ENCODE assay signal across 8 mouse cellular contexts in the genomic region with DNA sequence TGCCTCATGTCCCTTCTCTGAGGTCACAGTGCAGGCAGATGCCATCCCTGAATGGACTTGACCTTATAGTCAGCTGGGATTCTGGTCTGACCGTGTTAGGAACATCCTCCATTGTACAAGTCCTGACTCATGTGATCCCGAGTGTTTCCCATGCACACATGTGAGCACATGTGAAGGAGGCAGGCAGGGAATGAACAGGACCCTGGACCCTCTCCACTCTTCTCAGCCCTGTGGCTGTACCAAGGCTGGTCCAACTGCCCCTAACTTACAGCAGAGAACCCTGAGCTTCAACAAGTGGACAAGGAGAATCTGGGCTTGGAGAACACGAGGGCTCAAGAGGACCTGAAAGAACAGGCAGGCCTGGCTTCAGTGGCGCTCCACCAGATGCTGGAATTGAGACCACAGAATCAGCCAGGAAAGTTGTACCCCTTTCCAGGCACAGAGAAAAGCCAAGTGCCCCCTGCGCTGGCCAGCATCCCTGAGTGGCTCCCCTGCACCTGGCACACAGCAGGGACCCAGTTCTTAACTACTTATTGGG. TPM values are rescaled to one million over a fixed set of nuclear protein-coding genes. Genes with fewer than 3 reads are reported as not detected.
DNase-seq lines count a peak whose midpoint lies in the region; ATAC-seq and TF ChIP-seq lines count a peak whose summit lies in the region.

No protein-coding gene starts in this region.

- H3K9ac ChIP-seq in heart, embryonic 12.5 days = peak overlapping the region; percentile 91
- H3K9ac ChIP-seq in heart, embryonic 16.5 days (ENCODE audit: low read length) = peak overlapping the region; percentile 88
- peak overlapping the region; percentile 67 for H3K9ac ChIP-seq in lung, embryonic 15.5 days

- no peak for TF ChIP-seq CTCF in G1E (IDR thresholded peaks at IDR 0.05; ENCODE audit: low read depth, low read length)

- H3K36me3 ChIP-seq in heart, embryonic 12.5 days = peaks cover 18% of the 10 kb centered on the region
- H3K36me3 ChIP-seq in G1E (replicated peaks) = peaks cover 24% of the 10 kb centered on the region
- peaks cover 8% of the 10 kb centered on the region; the same call in 1 of the 2 replicates for H3K36me3 ChIP-seq in heart, embryonic 16.5 days (ENCODE audit: control insufficient read depth, insufficient read depth)
- no peaks in the 10 kb centered on the region for H3K36me3 ChIP-seq in lung, embryonic 15.5 days

- H3K4me2 ChIP-seq in heart, embryonic 12.5 days = peak overlapping the region; percentile 76
- peak overlapping the region; percentile 74 for H3K4me2 ChIP-seq in heart, embryonic 16.5 days (ENCODE audit: low read depth, low read length)
- peak overlapping the region; percentile 87 for H3K4me2 ChIP-seq in lung, embryonic 15.5 days

- H3K27me3 ChIP-seq in heart, embryonic 12.5 days (replicated peaks) = no peaks in the 10 kb centered on the region
- peaks cover 4% of the 10 kb centered on the region; the same call in 1 of the 2 replicates for H3K27me3 ChIP-seq in G1E (ENCODE audit: insufficient read depth, low read length)
- no peaks in the 10 kb centered on the region for H3K27me3 ChIP-seq in heart, embryonic 16.5 days (ENCODE audit: control insufficient read depth, insufficient read depth, low read length)
- no peaks in the 10 kb centered on the region for H3K27me3 ChIP-seq in lung, embryonic 15.5 days

- 43% methylated on average over 5 of the region's 5 CpGs for whole genome bisulfite sequencing in heart, embryonic 12.5 days
- WGBS in heart, embryonic 16.5 days = 35% methylated on average over 5 of the region's 5 CpGs
- 60% methylated on average over 5 of the region's 5 CpGs for whole genome bisulfite sequencing in lung, embryonic 15.5 days

- H3K4me1 ChIP-seq in heart, embryonic 12.5 days (replicated peaks) = peaks cover 51% of the 10 kb centered on the region
- H3K4me1 ChIP-seq in G1E (ENCODE audit: insufficient read depth, low read depth, low read length) = peaks cover 69% of the 10 kb centered on the region
- H3K4me1 ChIP-seq in heart, embryonic 16.5 days (ENCODE audit: control insufficient read depth, insufficient read depth, low read length) = peaks cover 41% of the 10 kb centered on the region
- peaks cover 52% of the 10 kb centered on the region for H3K4me1 ChIP-seq in lung, embryonic 15.5 days

- peak overlapping the region; percentile 98 for H3K27ac ChIP-seq in heart, embryonic 12.5 days (ENCODE audit: poor library complexity, severe bottlenecking)
- peak overlapping the region; percentile 85 for H3K27ac ChIP-seq in heart, embryonic 16.5 days (ENCODE audit: low read length)
- H3K27ac ChIP-seq in lung, embryonic 15.5 days = 0 out of 2 replicates have a peak overlapping the region, but pooled peaks have one; percentile 31

- intact Hi-C loops in heart, postnatal 25 days (cut with DNase I) = loop anchor here (1.0 to 5.0 kb wide), 4 partner anchors 38 to 97 kb away; no protein-coding TSS in a partner anchor

- no peak for DNase-seq in heart, postnatal 25 days (ENCODE audit: low spot score)
- no peak for DNase-seq in G1E (ENCODE audit: low spot score)
- no peak for DNase-seq in ovary, postnatal 36 days (ENCODE audit: low spot score)
- DNase-seq in adrenal gland, postnatal 4 days (ENCODE audit: low spot score in 2 of 2) = no peak
- DNase-seq in embryo, embryonic 11 days = no peak

- ATAC-seq in heart, embryonic 12.5 days (ENCODE audit: insufficient number of reproducible peaks, low FRiP score) = 0 out of 2 replicates have a peak, but pooled peaks have one; percentile 0
- no peak for ATAC-seq in G1E (ENCODE audit: extremely low read depth, insufficient number of reproducible peaks, low FRiP score, poor library complexity, severe bottlenecking)
- ATAC-seq in heart, embryonic 16.5 days (replicated peaks; ENCODE audit: extremely low read depth, insufficient read depth, low FRiP score) = no peak
- no peak for ATAC-seq in lung, embryonic 15.5 days (ENCODE audit: borderline replicate concordance, extremely low read depth, low FRiP score, low TSS enrichment)

- H3K4me3 ChIP-seq in heart, embryonic 12.5 days = peak overlapping the region; percentile 66
- peak overlapping the region; percentile 78 for H3K4me3 ChIP-seq in G1E (ENCODE audit: low read depth, low read length)
- H3K4me3 ChIP-seq in heart, embryonic 16.5 days (ENCODE audit: low read length) = peak overlapping the region; percentile 70
- H3K4me3 ChIP-seq in lung, embryonic 15.5 days = peak overlapping the region; percentile 56

- no peaks in the 10 kb centered on the region for H3K9me3 ChIP-seq in heart, embryonic 12.5 days (replicated peaks)
- H3K9me3 ChIP-seq in G1E (replicated peaks) = no peaks in the 10 kb centered on the region
- H3K9me3 ChIP-seq in heart, embryonic 16.5 days (replicated peaks; ENCODE audit: control insufficient read depth, low read length) = no peaks in the 10 kb centered on the region
- H3K9me3 ChIP-seq in lung, embryonic 15.5 days = no peaks in the 10 kb centered on the region

RNA-seq across cellular contexts. Expression of a gene that starts 0.6 kb away (rescaled TPM):
- polyA plus RNA-seq in heart, embryonic 12.5 days (2016; fragmentation: Nextera tagmentation; extraction: Ambion mirVana) = 227 and 231 TPM in 2 replicates
- total RNA-seq in heart, postnatal 25 days (2021) = 100 to 1,000 TPM; 238 to 253 TPM
- 17.2 and 18.7 TPM in 2 replicates for total RNA-seq in G1E (2014; fragmentation: Nextera tagmentation)
- total RNA-seq in G1E (2017) = 23.0 and 23.5 TPM in 2 replicates
- polyA plus RNA-seq in G1E (2012) = 29.8 and 37.0 TPM in 2 replicates
- 226 and 256 TPM in 2 replicates for polyA plus RNA-seq in heart, embryonic 16.5 days (2015; fragmentation: Nextera tagmentation; extraction: Ambion mirVana)
- 66.0 and 70.0 TPM in 2 replicates for polyA plus RNA-seq in lung, embryonic 15.5 days (2015; fragmentation: Nextera tagmentation; extraction: Ambion mirVana)
- 10 to 100 TPM; 58.1 to 65.3 TPM for total RNA-seq in adrenal gland, postnatal 4 days (2021)

Comparison
In these comparisons a context has a peak if more than half of its experiments do, and no peak if none do; other contexts are left out.
1. H3K27ac ChIP-seq: peak in every context shown above with its lines; median percentile 98 in heart, embryonic 12.5 days; 85 in heart, embryonic 16.5 days; 31 in lung, embryonic 15.5 days.